Mouse (Mus musculus): Measurements from ENCODE around the gene Cidec. TPM values are rescaled to one million over a fixed set of nuclear protein-coding genes. Genes with fewer than 3 reads are reported as not detected.

Gene Cidec
- polyA plus RNA-seq, 1 experiment from 2014 or later = not detected

GRCm38 (mm10) chr6:113427397-113427796 lies 8.2 kb downstream of the Cidec start:
- H3K36me3 ChIP-seq = no peaks in the 10 kb centered on the region
- H3K4me3 ChIP-seq = no peak overlapping the region
- no peaks in the 10 kb centered on the region for H3K27me3 ChIP-seq
- H3K4me1 ChIP-seq = no peaks in the 10 kb centered on the region
- H3K4me2 ChIP-seq = no peak overlapping the region
- no peaks in the 10 kb centered on the region for H3K9me3 ChIP-seq
- no peak overlapping the region for H3K9ac ChIP-seq
- WGBS = 67% methylated on average over 3 of the region's 3 CpGs
- H3K27ac ChIP-seq = no peak overlapping the region
- no peak for ATAC-seq (ENCODE audit: insufficient number of reproducible peaks, low FRiP score, low TSS enrichment, low read depth)

- Histone ChIP-seq H3K4me3 (no peak overlapping the region), H3K4me2 (no peak overlapping the region), H3K27ac (no peak overlapping the region), H3K36me3 (no peaks in the 10 kb centered on the region), H3K27me3 (no peaks in the 10 kb centered on the region), H3K9me3 (no peaks in the 10 kb centered on the region), H3K4me1 (no peaks in the 10 kb centered on the region), H3K9ac (no peak overlapping the region)
- 87% methylated on average over 4 of the region's 4 CpGs for WGBS
- ATAC-seq (ENCODE audit: insufficient number of reproducible peaks, low FRiP score, low TSS enrichment, low read depth) = no peak
These were observed 8.9 kb downstream of the Cidec start for GRCm38 (mm10) chr6:113426696-113427095.

DNA sequence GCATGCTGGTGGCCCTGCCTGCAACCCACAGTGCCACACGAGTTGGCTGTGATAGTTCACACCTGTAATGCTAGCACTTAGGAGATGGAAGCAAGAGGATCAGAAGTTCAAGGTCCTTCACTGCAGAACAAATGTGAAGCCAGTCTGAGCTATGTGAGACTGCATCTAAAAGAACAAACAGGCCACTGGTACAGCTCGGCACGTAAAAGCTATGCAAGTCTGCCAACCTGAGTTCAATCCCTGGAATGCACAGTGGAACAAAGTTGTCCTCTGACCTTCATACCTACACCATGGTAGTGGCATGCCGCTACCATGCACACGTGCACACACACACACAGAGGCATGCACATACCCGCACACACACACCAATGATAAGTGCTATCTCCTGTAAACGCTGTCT lies 11.4 kb downstream of the Cidec start:
- Histone ChIP-seq H3K9me3 (no peaks in the 10 kb centered on the region), H3K9ac (no peak overlapping the region), H3K4me3 (no peak overlapping the region), H3K27me3 (no peaks in the 10 kb centered on the region), H3K36me3 (no peaks in the 10 kb centered on the region), H3K4me1 (peaks cover 5% of the 10 kb centered on the region), H3K27ac (no peak overlapping the region), H3K4me2 (no peak overlapping the region)
- 79% methylated on average over 7 of the region's 7 CpGs for WGBS
- ATAC-seq (ENCODE audit: insufficient number of reproducible peaks, low FRiP score, low TSS enrichment, low read depth) = no peak

DNA sequence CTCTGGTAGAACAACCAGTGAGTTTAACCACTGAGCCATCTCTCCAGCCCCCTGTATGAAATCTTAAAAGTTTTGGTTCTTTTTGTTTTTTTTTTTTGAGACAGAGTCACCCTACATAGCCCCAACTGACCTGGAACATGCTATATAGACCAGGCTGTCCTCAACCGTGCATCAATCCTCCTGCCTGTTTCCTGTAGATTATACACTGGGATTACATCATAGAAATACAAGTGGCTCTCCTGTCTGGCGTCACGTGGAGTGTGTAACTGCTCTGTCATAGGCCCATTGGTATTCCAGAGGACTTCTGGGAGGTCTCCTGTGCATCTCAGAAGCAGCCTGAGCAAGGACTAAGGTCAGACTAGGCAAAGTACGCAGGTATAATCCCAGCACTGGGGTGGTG lies 12.6 kb downstream of the Cidec start:
- 74% methylated on average over 4 of the region's 4 CpGs for WGBS
- Histone ChIP-seq H3K9ac (no peak overlapping the region), H3K27me3 (no peaks in the 10 kb centered on the region), H3K9me3 (no peaks in the 10 kb centered on the region), H3K36me3 (no peaks in the 10 kb centered on the region), H3K27ac (no peak overlapping the region), H3K4me2 (no peak overlapping the region), H3K4me3 (no peak overlapping the region), H3K4me1 (peaks cover 12% of the 10 kb centered on the region)
- no peak for ATAC-seq (ENCODE audit: insufficient number of reproducible peaks, low FRiP score, low TSS enrichment, low read depth)

DNA sequence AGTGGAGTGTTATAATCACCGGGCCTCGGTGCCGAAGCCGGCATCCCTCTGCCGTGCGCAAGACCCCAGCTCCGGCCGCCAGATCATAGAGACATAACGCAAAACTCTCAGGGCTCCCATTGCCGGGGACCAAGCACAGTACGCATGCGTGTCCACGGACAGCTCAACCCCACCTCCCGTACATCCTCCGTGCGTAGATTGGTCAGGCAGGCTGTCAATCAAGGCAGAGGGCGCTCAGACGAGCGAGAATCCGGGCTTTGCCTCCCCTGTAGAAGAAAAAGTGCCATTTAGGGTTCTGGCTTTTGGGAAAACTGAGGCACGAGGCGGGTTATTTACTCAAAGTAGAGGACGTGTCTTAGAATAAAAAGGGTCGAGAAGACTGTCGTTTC lies 16.4 kb downstream of the Cidec start, which contains the start of gene Rpusd3:
Gene Rpusd3, minus strand, starts transcription at position 142 of the 389 bp plus-strand sequence.
- no peaks in the 10 kb centered on the region for H3K27me3 ChIP-seq
- ATAC-seq (ENCODE audit: insufficient number of reproducible peaks, low FRiP score, low TSS enrichment, low read depth) = peak; percentile 89
- WGBS = under 1% methylated on average over 25 of the region's 25 CpGs
- H3K9me3 ChIP-seq = no peaks in the 10 kb centered on the region
- H3K4me2 ChIP-seq = peak within 1 kb of the TSS; percentile 60
- H3K4me1 ChIP-seq = peaks cover 17% of the 10 kb centered on the region
- peak within 1 kb of the TSS; percentile 62 for H3K4me3 ChIP-seq
- H3K9ac ChIP-seq = peak within 1 kb of the TSS; percentile 24
- H3K36me3 ChIP-seq = peaks cover 16% of the 10 kb centered on the region
- peak within 1 kb of the TSS; percentile 64; the same call in 1 of the 2 replicates for H3K27ac ChIP-seq

DNA sequence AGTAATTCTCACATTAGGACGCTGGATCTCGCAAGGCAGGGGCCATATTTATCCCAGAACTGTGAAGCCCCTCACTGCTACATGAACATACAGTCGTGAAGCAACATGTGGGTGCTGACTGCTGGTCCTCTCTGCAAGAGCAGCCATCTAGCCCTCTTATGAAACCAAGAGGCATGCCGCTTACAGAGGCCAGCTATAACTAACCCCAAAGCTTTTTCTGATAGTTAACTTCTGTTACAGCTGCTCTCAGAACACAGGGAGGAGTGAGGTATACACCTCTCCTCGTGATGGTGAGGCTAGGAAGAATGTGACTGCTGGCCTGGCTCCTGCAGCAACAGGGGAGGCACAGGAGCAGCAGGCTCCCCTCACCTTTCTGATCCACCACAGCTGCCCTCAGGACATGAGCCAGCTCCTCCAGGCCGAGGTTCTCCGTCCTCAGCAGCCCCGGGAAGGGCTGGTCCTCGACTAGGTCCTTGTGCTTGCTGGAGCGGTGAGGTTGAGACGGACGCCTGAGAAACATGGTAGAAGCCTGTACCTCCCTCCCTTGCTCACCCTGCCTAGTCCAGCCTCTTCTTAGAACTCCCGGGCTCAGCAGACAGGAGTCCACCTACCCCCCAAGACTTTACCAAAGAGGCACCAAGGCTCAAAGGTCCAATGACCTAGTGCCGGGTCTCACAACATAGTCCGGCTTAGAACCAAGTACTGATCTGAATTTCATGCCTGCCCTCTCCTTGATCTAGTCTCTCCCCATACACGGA lies 16.9 kb downstream of the Cidec start:
- Histone ChIP-seq H3K4me3 (peak overlapping the region; percentile 62), H3K27ac (peak overlapping the region; percentile 64; the same call in 1 of the 2 replicates), H3K36me3 (peaks cover 19% of the 10 kb centered on the region), H3K27me3 (no peaks in the 10 kb centered on the region), H3K4me2 (peak overlapping the region; percentile 60), H3K9me3 (no peaks in the 10 kb centered on the region), H3K9ac (peak overlapping the region; percentile 24), H3K4me1 (peaks cover 17% of the 10 kb centered on the region)
- ATAC-seq (ENCODE audit: insufficient number of reproducible peaks, low FRiP score, low TSS enrichment, low read depth) = peak; percentile 31
- WGBS = 8% methylated on average over 16 of the region's 16 CpGs

GRCm38 (mm10) chr6:113416416-113416815 lies 19.1 kb downstream of the Cidec start:
- H3K9ac ChIP-seq = no peak overlapping the region
- H3K4me3 ChIP-seq = no peak overlapping the region
- H3K27ac ChIP-seq = no peak overlapping the region
- H3K36me3 ChIP-seq = peaks cover 19% of the 10 kb centered on the region
- no peaks in the 10 kb centered on the region for H3K27me3 ChIP-seq
- H3K9me3 ChIP-seq = no peaks in the 10 kb centered on the region
- no peak overlapping the region for H3K4me2 ChIP-seq
- 73% methylated on average over 5 of the region's 5 CpGs for WGBS
- peaks cover 17% of the 10 kb centered on the region for H3K4me1 ChIP-seq
- no peak for ATAC-seq (ENCODE audit: insufficient number of reproducible peaks, low FRiP score, low TSS enrichment, low read depth)

GRCm38 (mm10) chr6:113410001-113410400 lies 25.6 kb downstream of the Cidec start:
- 71% methylated on average over 1 of the region's 1 CpGs for WGBS
- no peak overlapping the region for H3K27ac ChIP-seq
- no peaks in the 10 kb centered on the region for H3K9me3 ChIP-seq

GRCm38 (mm10) chr6:113406683-113407082 lies 28.9 kb downstream of the Cidec start:
- ATAC-seq (ENCODE audit: insufficient number of reproducible peaks, low FRiP score, low TSS enrichment, low read depth) = no peak
- Histone ChIP-seq H3K27ac (no peak overlapping the region), H3K4me3 (no peak overlapping the region), H3K4me1 (no peaks in the 10 kb centered on the region), H3K9me3 (no peaks in the 10 kb centered on the region), H3K9ac (no peak overlapping the region), H3K4me2 (no peak overlapping the region), H3K36me3 (peaks cover 19% of the 10 kb centered on the region), H3K27me3 (no peaks in the 10 kb centered on the region)
- WGBS = 77% methylated on average over 9 of the region's 9 CpGs

More at GRCm38 (mm10) chr6:113410001-113410400, 25.6 kb downstream of the Cidec start:
- H3K4me1 ChIP-seq = no peaks in the 10 kb centered on the region
- no peaks in the 10 kb centered on the region for H3K27me3 ChIP-seq
- no peak overlapping the region for H3K4me2 ChIP-seq
- ATAC-seq (ENCODE audit: insufficient number of reproducible peaks, low FRiP score, low TSS enrichment, low read depth) = no peak
- no peak overlapping the region for H3K9ac ChIP-seq
- H3K4me3 ChIP-seq = no peak overlapping the region
- peaks cover 25% of the 10 kb centered on the region for H3K36me3 ChIP-seq

DNA sequence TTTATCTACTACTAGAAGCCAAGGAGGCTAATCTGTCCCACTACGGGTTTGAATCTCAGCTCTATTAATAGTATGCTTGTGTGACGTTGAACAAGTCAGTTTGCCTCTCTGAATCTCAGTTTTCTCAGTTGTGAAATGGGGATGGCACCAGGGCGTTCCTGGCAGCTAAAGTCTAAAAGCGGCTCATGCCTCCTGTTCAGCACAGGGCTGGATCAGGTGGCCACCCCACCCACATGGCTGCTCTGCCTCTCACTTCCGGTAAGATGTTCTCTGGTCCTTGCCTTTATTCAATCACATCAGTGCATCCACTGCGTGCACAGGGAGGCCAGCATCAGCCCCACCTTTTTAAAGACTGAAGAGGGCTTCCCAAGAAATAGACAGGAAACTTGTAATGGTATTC lies 30.1 kb downstream of the Cidec start:
- no peaks in the 10 kb centered on the region for H3K9me3 ChIP-seq
- no peak overlapping the region for H3K4me3 ChIP-seq
- no peak overlapping the region for H3K4me2 ChIP-seq
- H3K4me1 ChIP-seq = no peaks in the 10 kb centered on the region
- no peak for ATAC-seq (ENCODE audit: insufficient number of reproducible peaks, low FRiP score, low TSS enrichment, low read depth)
- H3K27me3 ChIP-seq = no peaks in the 10 kb centered on the region
- H3K9ac ChIP-seq = no peak overlapping the region
- 84% methylated on average over 6 of the region's 6 CpGs for WGBS
- peaks cover 22% of the 10 kb centered on the region for H3K36me3 ChIP-seq
- H3K27ac ChIP-seq = no peak overlapping the region

GRCm38 (mm10) chr6:113404649-113405448 lies 30.7 kb downstream of the Cidec start:
- H3K4me3 ChIP-seq = no peak overlapping the region
- no peak overlapping the region for H3K27ac ChIP-seq
- no peak for ATAC-seq (ENCODE audit: insufficient number of reproducible peaks, low FRiP score, low TSS enrichment, low read depth)
- no peaks in the 10 kb centered on the region for H3K9me3 ChIP-seq
- peaks cover 22% of the 10 kb centered on the region for H3K36me3 ChIP-seq
- no peaks in the 10 kb centered on the region for H3K27me3 ChIP-seq
- H3K9ac ChIP-seq = no peak overlapping the region
- H3K4me1 ChIP-seq = no peaks in the 10 kb centered on the region
- no peak overlapping the region for H3K4me2 ChIP-seq
- WGBS = 78% methylated on average over 12 of the region's 12 CpGs

DNA sequence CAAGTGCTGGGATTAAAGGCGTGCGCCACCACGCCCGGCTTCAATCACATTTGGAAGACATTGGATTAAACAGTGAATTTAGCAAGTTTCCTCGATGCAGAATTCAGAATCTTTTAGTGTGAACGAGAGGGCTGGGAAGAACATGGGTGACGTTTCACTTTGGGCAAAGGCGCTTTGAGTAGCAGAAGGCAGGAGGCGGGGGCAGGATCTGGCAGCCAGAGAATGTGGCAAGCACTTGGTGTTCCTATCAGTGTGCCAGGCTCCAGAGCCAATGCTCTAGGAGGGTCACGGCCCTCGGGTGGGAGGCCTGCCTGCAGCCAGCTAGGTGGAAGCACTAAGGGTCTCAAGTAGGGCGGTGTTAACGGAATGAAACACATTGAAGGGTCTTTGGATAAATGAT lies 33.5 kb downstream of the Cidec start:
- H3K27ac ChIP-seq = no peak overlapping the region
- 91% methylated on average over 13 of the region's 13 CpGs for WGBS
- ATAC-seq (ENCODE audit: insufficient number of reproducible peaks, low FRiP score, low TSS enrichment, low read depth) = no peak
- no peaks in the 10 kb centered on the region for H3K4me1 ChIP-seq
- H3K9ac ChIP-seq = no peak overlapping the region
- no peaks in the 10 kb centered on the region for H3K9me3 ChIP-seq
- H3K4me3 ChIP-seq = no peak overlapping the region
- H3K4me2 ChIP-seq = no peak overlapping the region
- H3K36me3 ChIP-seq = peaks cover 16% of the 10 kb centered on the region
- no peaks in the 10 kb centered on the region for H3K27me3 ChIP-seq
